Mouse (Mus musculus) myocyte (in vitro differentiated cells): Measurements from ENCODE around the gene Gm4881.

ENCODE experiments used
- POLR2AphosphoS2 ChIP-seq: IDR thresholded peaks from one replicate; pipeline ENCODE4 v1.6.1; 2011; ENCODE audit warnings: low read depth, control low read depth; ENCODE audit not compliant: insufficient read length
- TCF3 ChIP-seq: IDR thresholded peaks from one replicate; pipeline ENCODE4 v1.6.1; 2011; ENCODE audit warnings: low read depth, control low read depth; ENCODE audit not compliant: insufficient read length
- USF1 ChIP-seq: IDR thresholded peaks from one replicate; pipeline ENCODE4 v1.6.1; 2011; ENCODE audit warnings: low read depth, mild to moderate bottlenecking, control low read depth, moderate library complexity

- TF ChIP-seq TCF3: no peak
- TF ChIP-seq USF1: no peak
- TF ChIP-seq POLR2AphosphoS2: no peak
Measured at GRCm38 (mm10) chr7:24882416-24883199, 61.7 kb downstream of the Gm4881 start.
